Mouse (Mus musculus) common myeloid progenitor, adult 5-6 weeks (primary cell): ENCODE data around the gene Prkn. TPM values are rescaled to one million over a fixed set of nuclear protein-coding genes. Genes with fewer than 3 reads are reported as not detected.

Source experiments
- ATAC-seq: replicated peaks from 2 replicates; pipeline ENCODE4 v1.8.0; 2016; ENCODE audit warnings: low read depth, mild to moderate bottlenecking, moderate TSS enrichment, inconsistent platforms; ENCODE audit not compliant: poor library complexity, severe bottlenecking
- total RNA-seq: library from RNA; stranded (forward); fragments of 200-1000, 187-1606 nt; gene quantifications from 2 replicates; pipeline ENCODE4 v1.2.3, GENCODE M21; 2017

The Prkn gene
- 2.4 and 4.1 TPM in 2 replicates for total RNA-seq

- peak; percentile 94 for ATAC-seq
Observed at GRCm38 (mm10) chr17:10840148-10840707, at the start of gene Prkn, which contains the start of gene Pacrg. Gene Prkn, plus strand, starts transcription at chr17:10840384. Gene Pacrg, minus strand, starts transcription at chr17:10840311.

GRCm38 (mm10) chr17:10791661-10792060, 48.5 kb upstream of the Prkn start:
- ATAC-seq: no peak

- no peak for ATAC-seq
Observed at GRCm38 (mm10) chr17:10806692-10807091, 33.5 kb upstream of the Prkn start.

GRCm38 (mm10) chr17:10807261-10807998, 32.8 kb upstream of the Prkn start:
- no peak for ATAC-seq

- no peak for ATAC-seq
Observed at GRCm38 (mm10) chr17:10808571-10808970, 31.6 kb upstream of the Prkn start.

- ATAC-seq: no peak
Observed at GRCm38 (mm10) chr17:10818971-10819370, 21.2 kb upstream of the Prkn start.

- ATAC-seq: peak; percentile 59
Observed at GRCm38 (mm10) chr17:10840731-10841201, 582 bp downstream of the Prkn start.

- no peak for ATAC-seq
Observed at GRCm38 (mm10) chr17:10854207-10854606, 14.0 kb downstream of the Prkn start.

- peak; percentile 99 for ATAC-seq
Observed at GRCm38 (mm10) chr17:10874208-10875187, 34.3 kb downstream of the Prkn start.

GRCm38 (mm10) chr17:10878986-10879385, 38.8 kb downstream of the Prkn start:
- no peak for ATAC-seq

GRCm38 (mm10) chr17:10882260-10882659, 42.1 kb downstream of the Prkn start:
- ATAC-seq: no peak

- no peak for ATAC-seq
Observed at GRCm38 (mm10) chr17:10887924-10888323, 47.7 kb downstream of the Prkn start.

GRCm38 (mm10) chr17:10901686-10902228, 61.6 kb downstream of the Prkn start:
- peak; percentile 73 for ATAC-seq

GRCm38 (mm10) chr17:10936698-10937097, 96.5 kb downstream of the Prkn start:
- ATAC-seq: no peak

GRCm38 (mm10) chr17:10937844-10938243, 97.7 kb downstream of the Prkn start:
- no peak for ATAC-seq

GRCm38 (mm10) chr17:10938755-10939154, 98.6 kb downstream of the Prkn start:
- no peak for ATAC-seq

- no peak for ATAC-seq
Observed at GRCm38 (mm10) chr17:10946552-10946951, 106.4 kb downstream of the Prkn start.

- ATAC-seq: no peak
Observed at GRCm38 (mm10) chr17:10947614-10948013, 107.4 kb downstream of the Prkn start.

GRCm38 (mm10) chr17:10959066-10959864, 119.1 kb downstream of the Prkn start:
- ATAC-seq: no peak
